Mouse (Mus musculus) E14TG2a.4 (cell line): ENCODE data around the gene Galc.

Source experiments
- H3K27me3 ChIP-seq: 2 replicates; pipeline ENCODE4 v1.6.1; 2014; ENCODE audit warnings: low read length, control low read depth; ENCODE audit not compliant: insufficient read depth
- H3K36me3 ChIP-seq: 2 replicates; pipeline ENCODE4 v1.6.1; 2014; ENCODE audit warnings: low read length, control low read depth; ENCODE audit not compliant: insufficient read depth
- H3K4me1 ChIP-seq: replicated peaks from 2 replicates; pipeline ENCODE4 v1.6.1; 2014; ENCODE audit warnings: low read depth, low read length, control low read depth
- H3K4me3 ChIP-seq: replicated peaks from 2 replicates; pipeline ENCODE4 v1.5.1; 2014; ENCODE audit warnings: mild to moderate bottlenecking, low read length
- H3K9me3 ChIP-seq: 2 replicates; pipeline ENCODE4 v1.6.1; 2014; ENCODE audit warnings: low read length, control low read depth
- CTCF ChIP-seq: conservative IDR thresholded peaks from 2 replicates; pipeline ENCODE4 v1.5.1; 2014; ENCODE audit warnings: low read length
- NANOG ChIP-seq: IDR thresholded peaks from 2 replicates; pipeline ENCODE4 v1.6.1; 2014; ENCODE audit warnings: borderline replicate concordance, low read length, mixed read lengths
- POU5F1 ChIP-seq: IDR thresholded peaks from 2 replicates; pipeline ENCODE4 v1.6.1; 2014; ENCODE audit warnings: low read length, borderline replicate concordance

The Galc gene

DNA sequence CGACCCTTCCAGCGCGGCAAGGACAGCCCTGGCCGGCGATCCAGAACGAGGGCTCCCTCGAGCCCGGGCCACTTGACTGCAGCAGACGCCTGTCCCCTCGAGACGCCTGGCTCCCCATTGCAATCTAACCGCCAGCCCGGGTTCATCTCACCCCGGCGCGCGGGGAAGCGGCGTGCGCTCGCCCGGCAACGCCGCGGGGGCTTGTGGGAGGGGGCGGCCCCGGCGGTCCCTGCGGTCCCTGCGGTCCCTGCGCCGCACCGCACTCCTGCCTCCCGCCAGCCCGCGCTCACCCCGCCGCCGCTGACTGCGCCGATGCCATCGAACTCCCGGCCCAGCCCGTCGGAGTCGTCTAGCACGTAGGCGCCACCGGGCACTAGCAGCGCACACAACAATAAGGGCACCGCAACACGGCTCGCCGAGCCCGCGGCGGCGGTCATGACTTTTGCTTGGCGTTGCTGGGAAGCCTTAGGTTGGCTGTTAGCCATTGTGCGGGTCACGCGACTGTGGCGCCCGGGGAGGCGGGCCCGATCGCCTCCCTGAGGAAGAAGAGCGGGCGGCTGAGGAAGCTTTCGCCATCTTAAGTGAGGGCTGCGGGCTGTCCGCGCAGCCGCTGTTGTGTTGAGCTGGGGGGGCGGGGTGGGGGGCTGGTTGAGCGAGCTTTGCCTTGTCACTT is at the start of gene Galc:
Gene Galc, minus strand, starts transcription at position 615 of the 673 bp plus-strand sequence.
- peak within 1 kb of the TSS; percentile 88 for H3K4me3 ChIP-seq
- H3K27me3 ChIP-seq = no peaks in the 10 kb centered on the region
- no peaks in the 10 kb centered on the region for H3K36me3 ChIP-seq
- H3K9me3 ChIP-seq = no peaks in the 10 kb centered on the region
- TF ChIP-seq POU5F1 (no peak), CTCF (no peak), NANOG (no peak)
- H3K4me1 ChIP-seq = no peaks in the 10 kb centered on the region; the same call in 1 of the 2 replicates

GRCm38 (mm10) chr12:98307179-98307915 is 48.1 kb upstream of the Galc start:
- 0 out of 2 replicates have a peak, but pooled peaks cover 8% of the 10 kb centered on the region for H3K4me1 ChIP-seq
- no peak overlapping the region for H3K4me3 ChIP-seq
- TF ChIP-seq NANOG = no peak
- no peak for TF ChIP-seq CTCF
- TF ChIP-seq POU5F1 = no peak
- H3K9me3 ChIP-seq = no peaks in the 10 kb centered on the region
- no peaks in the 10 kb centered on the region for H3K36me3 ChIP-seq
- H3K27me3 ChIP-seq = no peaks in the 10 kb centered on the region

DNA sequence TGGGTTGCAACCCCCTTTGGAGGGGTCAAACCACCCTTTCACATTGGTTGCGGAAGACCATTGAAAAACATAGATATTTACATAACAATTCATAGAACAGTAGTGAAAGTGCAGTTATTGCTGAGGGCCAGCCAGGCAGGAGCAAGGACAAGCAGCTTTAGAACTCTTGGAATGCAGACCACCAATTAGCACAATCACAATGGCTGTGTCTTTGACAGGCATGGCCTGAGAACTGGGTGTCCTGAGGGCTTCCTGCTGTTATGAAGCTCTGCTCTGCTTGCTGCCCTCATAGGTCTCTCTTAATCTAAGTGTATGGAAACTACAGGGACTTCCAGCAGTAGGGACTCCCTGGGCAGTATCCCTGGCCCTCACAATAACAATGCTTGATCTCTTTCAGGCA is 43.8 kb upstream of the Galc start:
- Histone ChIP-seq H3K27me3 (no peaks in the 10 kb centered on the region), H3K4me3 (no peak overlapping the region), H3K4me1 (0 out of 2 replicates have a peak, but pooled peaks cover 8% of the 10 kb centered on the region), H3K9me3 (no peaks in the 10 kb centered on the region), H3K36me3 (no peaks in the 10 kb centered on the region)
- TF ChIP-seq POU5F1 (no peak), CTCF (no peak), NANOG (no peak)

- Histone ChIP-seq H3K27me3 (no peaks in the 10 kb centered on the region), H3K4me3 (no peak overlapping the region), H3K4me1 (0 out of 2 replicates have a peak, but pooled peaks cover 8% of the 10 kb centered on the region), H3K9me3 (no peaks in the 10 kb centered on the region), H3K36me3 (no peaks in the 10 kb centered on the region)
- no peak for TF ChIP-seq CTCF
- no peak for TF ChIP-seq POU5F1
Observed at GRCm38 (mm10) chr12:98301980-98302379, 42.7 kb upstream of the Galc start.

DNA sequence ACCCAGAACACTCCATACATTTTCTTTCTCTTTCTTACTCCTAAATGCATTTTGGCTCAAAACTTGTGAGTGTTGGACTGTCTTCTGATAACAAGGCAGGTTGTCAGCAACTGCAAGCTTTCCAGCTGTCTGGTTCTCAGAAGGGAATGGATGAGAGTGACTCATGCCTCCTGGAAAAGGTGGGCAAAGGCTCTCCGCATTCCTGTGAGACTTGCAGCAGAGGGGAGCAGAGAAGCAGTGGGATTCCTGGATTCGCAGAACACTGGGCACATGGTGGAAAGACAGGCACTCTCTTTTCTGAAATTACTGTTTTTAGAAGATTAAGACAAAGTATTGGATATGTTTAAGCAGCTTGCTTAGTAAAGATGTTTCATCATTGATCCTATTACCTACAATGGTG is 35.0 kb upstream of the Galc start:
- Histone ChIP-seq H3K4me1 (no peaks in the 10 kb centered on the region), H3K36me3 (no peaks in the 10 kb centered on the region), H3K9me3 (no peaks in the 10 kb centered on the region), H3K27me3 (no peaks in the 10 kb centered on the region), H3K4me3 (no peak overlapping the region)
- TF ChIP-seq NANOG = no peak
- no peak for TF ChIP-seq CTCF
- no peak for TF ChIP-seq POU5F1

DNA sequence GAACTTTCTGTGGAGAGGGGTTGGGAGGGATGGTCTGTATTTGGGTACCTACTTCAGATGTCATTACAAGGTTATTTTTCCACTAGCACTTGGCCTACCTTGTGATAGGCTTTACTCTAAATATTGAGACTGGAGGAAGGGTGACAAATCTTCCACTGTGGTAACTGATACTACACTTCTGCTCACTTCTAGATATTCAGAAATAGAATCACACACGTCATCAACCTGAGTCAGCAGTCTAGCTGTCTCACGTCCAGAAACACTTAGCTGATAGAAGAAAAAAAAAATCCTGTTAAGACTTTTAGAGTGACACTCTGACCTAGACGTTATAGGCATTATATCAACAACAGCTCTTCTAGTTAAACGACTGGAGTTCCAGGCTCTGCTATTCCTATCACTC is 33.0 kb upstream of the Galc start:
- no peaks in the 10 kb centered on the region for H3K4me1 ChIP-seq
- TF ChIP-seq NANOG = no peak
- no peak for TF ChIP-seq CTCF
- no peak for TF ChIP-seq POU5F1
- H3K4me3 ChIP-seq = no peak overlapping the region
- no peaks in the 10 kb centered on the region for H3K27me3 ChIP-seq
- no peaks in the 10 kb centered on the region for H3K9me3 ChIP-seq
- H3K36me3 ChIP-seq = no peaks in the 10 kb centered on the region

GRCm38 (mm10) chr12:98290475-98290874 is 31.2 kb upstream of the Galc start:
- no peaks in the 10 kb centered on the region for H3K27me3 ChIP-seq
- H3K4me1 ChIP-seq = no peaks in the 10 kb centered on the region
- no peaks in the 10 kb centered on the region for H3K36me3 ChIP-seq
- H3K4me3 ChIP-seq = no peak overlapping the region
- TF ChIP-seq CTCF = no peak
- no peak for TF ChIP-seq POU5F1
- TF ChIP-seq NANOG = no peak
- H3K9me3 ChIP-seq = no peaks in the 10 kb centered on the region

- no peak for TF ChIP-seq POU5F1
- TF ChIP-seq CTCF = no peak
- TF ChIP-seq NANOG = no peak
- no peak overlapping the region for H3K4me3 ChIP-seq
- H3K27me3 ChIP-seq = no peaks in the 10 kb centered on the region
- H3K9me3 ChIP-seq = no peaks in the 10 kb centered on the region
- H3K4me1 ChIP-seq = no peaks in the 10 kb centered on the region
- no peaks in the 10 kb centered on the region for H3K36me3 ChIP-seq
Observed at GRCm38 (mm10) chr12:98284477-98284876, 25.2 kb upstream of the Galc start.
